8 mouse cellular contexts compared by ENCODE assay signal in the genomic region with DNA sequence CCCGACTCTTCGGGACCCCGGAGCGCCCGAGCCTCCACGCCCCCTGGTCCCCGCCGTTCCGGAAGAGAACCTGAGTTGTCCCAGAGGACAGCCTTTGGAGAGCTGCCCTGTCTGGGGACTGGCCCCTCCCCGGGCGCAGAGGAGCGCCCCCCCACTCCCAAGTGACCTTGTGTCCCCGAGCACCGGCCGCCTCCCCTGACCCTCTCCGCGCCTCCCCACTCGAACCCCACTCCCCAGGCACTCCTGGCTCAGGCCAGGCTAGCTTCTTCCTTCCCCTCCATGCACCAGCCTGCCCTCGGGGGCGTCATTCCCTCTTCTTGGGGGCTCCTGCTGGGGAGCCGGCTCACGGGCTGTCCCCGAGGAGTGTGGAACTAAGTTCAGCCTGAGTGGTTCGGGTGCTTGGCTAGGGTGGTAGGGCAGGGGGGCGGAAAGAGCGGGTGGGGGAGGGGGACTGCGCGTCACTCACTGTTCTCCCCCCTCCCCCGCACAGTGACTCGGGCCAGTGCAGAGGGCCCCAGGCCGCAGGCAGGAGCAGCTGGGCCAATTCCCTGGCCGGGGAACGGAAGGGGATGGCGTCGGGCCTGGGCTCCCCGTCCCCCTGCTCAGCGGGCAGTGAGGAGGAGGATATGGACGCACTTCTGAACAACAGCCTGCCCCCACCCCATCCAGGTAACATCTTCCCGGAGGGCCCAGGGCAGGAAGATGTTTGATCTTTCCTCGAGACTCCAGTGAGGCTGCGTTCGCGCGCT. TPM values are rescaled to one million over a fixed set of nuclear protein-coding genes. Genes with fewer than 3 reads are reported as not detected.
DNase-seq lines count a peak whose midpoint lies in the region; ATAC-seq lines count a peak whose summit lies in the region.

No protein-coding gene starts in this region.

- H3K27ac ChIP-seq in embryonic facial prominence, embryonic 13.5 days = peak overlapping the region; percentile 94
- H3K27ac ChIP-seq in heart, embryonic 15.5 days = peak overlapping the region; percentile 94

- peak overlapping the region; percentile 93 for H3K9ac ChIP-seq in embryonic facial prominence, embryonic 13.5 days
- peak overlapping the region; percentile 93 for H3K9ac ChIP-seq in heart, embryonic 15.5 days

- peak overlapping the region; percentile 93 for H3K4me2 ChIP-seq in embryonic facial prominence, embryonic 13.5 days
- peak overlapping the region; percentile 89 for H3K4me2 ChIP-seq in heart, embryonic 15.5 days

- H3K4me1 ChIP-seq in embryonic facial prominence, embryonic 13.5 days = peaks cover 31% of the 10 kb centered on the region
- peaks cover 39% of the 10 kb centered on the region for H3K4me1 ChIP-seq in heart, embryonic 15.5 days (replicated peaks)

- H3K4me3 ChIP-seq in embryonic facial prominence, embryonic 13.5 days = peak overlapping the region; percentile 96
- H3K4me3 ChIP-seq in heart, embryonic 15.5 days = peak overlapping the region; percentile 80

- H3K27me3 ChIP-seq in embryonic facial prominence, embryonic 13.5 days = no peaks in the 10 kb centered on the region
- H3K27me3 ChIP-seq in heart, embryonic 15.5 days = no peaks in the 10 kb centered on the region

- no peaks in the 10 kb centered on the region for H3K9me3 ChIP-seq in embryonic facial prominence, embryonic 13.5 days
- H3K9me3 ChIP-seq in heart, embryonic 15.5 days (replicated peaks) = no peaks in the 10 kb centered on the region

- DNase-seq in adrenal gland, adult 18-20 months (ENCODE audit: low spot score in 2 of 2) = peak; percentile 60 to 67
- DNase-seq in kidney, postnatal 14 days = peak; percentile 84
- peak; percentile 80 for DNase-seq in lung, postnatal 10 days
- peak; percentile 69 for DNase-seq in retina, embryonic 14.5 days (ENCODE audit: low spot score)
- DNase-seq in urinary bladder, adult 2 months (ENCODE audit: low spot score) = peak; percentile 55

- H3K36me3 ChIP-seq in embryonic facial prominence, embryonic 13.5 days = peaks cover 38% of the 10 kb centered on the region
- peaks cover 17% of the 10 kb centered on the region for H3K36me3 ChIP-seq in heart, embryonic 15.5 days

- peak; percentile 9 for ATAC-seq in CD4-positive, CD25-positive, alpha-beta regulatory T cell, adult 4 months
- ATAC-seq in embryonic facial prominence, embryonic 13.5 days (ENCODE audit: insufficient number of reproducible peaks, insufficient read depth, low FRiP score, low TSS enrichment, low read depth) = peak; percentile 17
- ATAC-seq in heart, embryonic 15.5 days (replicated peaks; ENCODE audit: insufficient number of reproducible peaks, insufficient read depth, low FRiP score, low read depth) = peak; percentile 53

- under 1% methylated on average over 42 of the region's 44 CpGs for WGBS in embryonic facial prominence, embryonic 13.5 days
- WGBS in heart, embryonic 15.5 days = under 1% methylated on average over 42 of the region's 44 CpGs

RNA-seq across cellular contexts. Expression of a gene that starts 1.0 kb away (rescaled TPM):
- polyA plus RNA-seq in CD4-positive, CD25-positive, alpha-beta regulatory T cell, adult 4 months (2017; shearing (Covaris generic)) = 10 to 100 TPM; 61.4 to 71.9 TPM
- total RNA-seq in adrenal gland, adult 18-20 months (2021) = 100 to 1,000 TPM; 150 to 190 TPM
- 83.3 and 91.2 TPM in 2 replicates for polyA plus RNA-seq in embryonic facial prominence, embryonic 13.5 days (2015; fragmentation: Nextera tagmentation; extraction: Ambion mirVana)
- polyA plus RNA-seq in heart, embryonic 15.5 days (2015; fragmentation: Nextera tagmentation; extraction: Ambion mirVana) = 61.1 and 63.4 TPM in 2 replicates
- 43.1 and 78.9 TPM in 2 replicates for polyA plus RNA-seq in urinary bladder, adult 2 months (2012; rRNA removed)

RNA-seq across cellular contexts. Expression of a gene that starts 29.1 kb away (rescaled TPM):
- 10 to 100 TPM; 12.1 to 19.9 TPM for polyA plus RNA-seq in CD4-positive, CD25-positive, alpha-beta regulatory T cell, adult 4 months (2017; shearing (Covaris generic))
- total RNA-seq in adrenal gland, adult 18-20 months (2021) = under 1 TPM; 0.40 to 0.93 TPM
- 0.59 and 0.97 TPM in 2 replicates for polyA plus RNA-seq in embryonic facial prominence, embryonic 13.5 days (2015; fragmentation: Nextera tagmentation; extraction: Ambion mirVana)
- 0.35 and 0.90 TPM in 2 replicates for polyA plus RNA-seq in heart, embryonic 15.5 days (2015; fragmentation: Nextera tagmentation; extraction: Ambion mirVana)
- polyA plus RNA-seq in urinary bladder, adult 2 months (2012; rRNA removed) = 2.9 and 4.2 TPM in 2 replicates

RNA-seq across cellular contexts. Expression of a gene that starts 34.9 kb away (rescaled TPM):
- 10 to 100 TPM; 51.5 to 59.7 TPM for polyA plus RNA-seq in CD4-positive, CD25-positive, alpha-beta regulatory T cell, adult 4 months (2017; shearing (Covaris generic))
- 10 to 100 TPM; 51.6 to 61.3 TPM for total RNA-seq in adrenal gland, adult 18-20 months (2021)
- 62.5 and 69.3 TPM in 2 replicates for polyA plus RNA-seq in embryonic facial prominence, embryonic 13.5 days (2015; fragmentation: Nextera tagmentation; extraction: Ambion mirVana)
- polyA plus RNA-seq in heart, embryonic 15.5 days (2015; fragmentation: Nextera tagmentation; extraction: Ambion mirVana) = 35.0 and 43.6 TPM in 2 replicates
- 23.1 TPM in 2 replicates for polyA plus RNA-seq in urinary bladder, adult 2 months (2012; rRNA removed)

RNA-seq across cellular contexts. Expression of a gene that starts 47.3 kb away (rescaled TPM):
- polyA plus RNA-seq in CD4-positive, CD25-positive, alpha-beta regulatory T cell, adult 4 months (2017; shearing (Covaris generic)) = 10 to 100 TPM; 24.6 to 25.9 TPM
- total RNA-seq in adrenal gland, adult 18-20 months (2021) = 1 to 10 TPM; 7.8 to 9.6 TPM
- polyA plus RNA-seq in embryonic facial prominence, embryonic 13.5 days (2015; fragmentation: Nextera tagmentation; extraction: Ambion mirVana) = 21.7 and 22.7 TPM in 2 replicates
- 5.2 and 7.1 TPM in 2 replicates for polyA plus RNA-seq in heart, embryonic 15.5 days (2015; fragmentation: Nextera tagmentation; extraction: Ambion mirVana)
- polyA plus RNA-seq in urinary bladder, adult 2 months (2012; rRNA removed) = 23.5 and 24.7 TPM in 2 replicates

RNA-seq across cellular contexts. Expression of a gene that starts 48.3 kb away (rescaled TPM):
- polyA plus RNA-seq in CD4-positive, CD25-positive, alpha-beta regulatory T cell, adult 4 months (2017; shearing (Covaris generic)) = 10 to 100 TPM in 1 of 2 experiments, 1 to 10 TPM in 1; 9.5 to 10.6 TPM
- total RNA-seq in adrenal gland, adult 18-20 months (2021) = 10 to 100 TPM; 19.4 to 20.4 TPM
- polyA plus RNA-seq in embryonic facial prominence, embryonic 13.5 days (2015; fragmentation: Nextera tagmentation; extraction: Ambion mirVana) = 15.5 and 17.6 TPM in 2 replicates
- polyA plus RNA-seq in heart, embryonic 15.5 days (2015; fragmentation: Nextera tagmentation; extraction: Ambion mirVana) = 9.7 and 13.4 TPM in 2 replicates
- 28.6 and 29.0 TPM in 2 replicates for polyA plus RNA-seq in urinary bladder, adult 2 months (2012; rRNA removed)

Comparison
In these comparisons a context has a peak if more than half of its experiments do, and no peak if none do; other contexts are left out.
1. Peak in every context shown above with its lines: DNase-seq, ATAC-seq, H3K4me3 ChIP-seq and H3K27ac ChIP-seq.